Mouse (Mus musculus): ENCODE measurements around the gene 1110032A03Rik. TPM values are rescaled to one million over a fixed set of nuclear protein-coding genes. Genes with fewer than 3 reads are reported as not detected.
A peak's percentile ranks its signal among the peaks of the same experiment; 100 is the strongest.

The 1110032A03Rik gene
- polyA plus RNA-seq, 1 experiment from 2014 or later: 55.9 TPM

DNA sequence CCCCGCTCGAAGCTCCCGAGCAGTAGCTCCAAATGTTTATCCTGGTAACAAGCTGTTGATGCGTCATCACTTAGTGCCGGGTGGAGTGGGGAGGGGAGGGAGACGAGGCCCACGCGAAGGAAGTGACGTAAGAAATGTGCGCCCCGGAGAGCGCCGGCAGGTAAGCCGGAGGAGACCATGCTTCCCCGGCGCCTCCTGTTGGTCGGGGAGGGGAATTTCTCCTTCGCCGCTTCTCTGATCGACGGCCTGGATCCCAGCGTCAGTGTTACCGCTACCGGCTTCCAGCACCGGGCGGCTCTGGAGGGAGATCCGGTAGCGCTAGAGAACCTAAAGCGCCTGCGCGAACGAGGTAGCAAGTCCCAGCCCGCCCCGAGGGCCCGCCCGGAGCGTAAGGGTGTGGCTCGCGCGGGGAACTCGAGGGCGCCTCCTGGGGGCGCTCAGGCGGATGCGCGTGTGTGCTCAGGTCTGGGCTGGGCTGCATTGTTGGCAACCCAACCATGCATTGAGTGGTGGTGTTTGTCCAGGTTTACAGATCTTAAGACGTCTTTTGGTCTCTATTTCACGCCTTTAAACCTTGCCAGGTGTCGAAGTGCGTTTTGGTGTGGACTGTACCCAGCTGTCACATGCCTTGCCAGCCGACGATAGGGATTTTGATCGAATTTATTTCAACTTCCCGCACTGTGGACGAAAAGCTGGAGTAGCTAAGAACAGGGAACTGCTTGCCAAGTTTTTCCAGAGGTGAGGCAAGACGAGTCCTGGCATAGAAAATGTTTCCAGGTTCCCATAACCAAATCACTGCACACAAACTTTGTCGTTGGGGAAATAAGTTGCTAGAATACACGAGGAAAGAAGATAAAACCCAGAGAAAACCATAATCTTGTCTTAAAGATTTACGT lies 7.0 kb downstream of the 1110032A03Rik start, which contains the start of gene Fdxacb1:
Fdxacb1 (plus strand) TSS at position 130 of the 896 bp plus-strand sequence.
- Histone ChIP-seq H3K4me1 (peaks cover 21% of the 10 kb centered on the region; the same call in 1 of the 2 replicates), H3K27me3 (no peaks in the 10 kb centered on the region), H3K36me3 (0 out of 2 replicates have a peak, but pooled peaks cover 3% of the 10 kb centered on the region), H3K9ac (replicated peaks) (peak within 1 kb of the TSS; percentile 76), H3K4me3 (peak within 1 kb of the TSS; percentile 71), H3K4me2 (replicated peaks) (peak within 1 kb of the TSS; percentile 76), H3K27ac (replicated peaks) (peak within 1 kb of the TSS; percentile 95), H3K9me3 (no peaks in the 10 kb centered on the region)
- WGBS: 4% methylated on average over 59 of the region's 59 CpGs
- ATAC-seq (replicated peaks): peak; percentile 95

DNA sequence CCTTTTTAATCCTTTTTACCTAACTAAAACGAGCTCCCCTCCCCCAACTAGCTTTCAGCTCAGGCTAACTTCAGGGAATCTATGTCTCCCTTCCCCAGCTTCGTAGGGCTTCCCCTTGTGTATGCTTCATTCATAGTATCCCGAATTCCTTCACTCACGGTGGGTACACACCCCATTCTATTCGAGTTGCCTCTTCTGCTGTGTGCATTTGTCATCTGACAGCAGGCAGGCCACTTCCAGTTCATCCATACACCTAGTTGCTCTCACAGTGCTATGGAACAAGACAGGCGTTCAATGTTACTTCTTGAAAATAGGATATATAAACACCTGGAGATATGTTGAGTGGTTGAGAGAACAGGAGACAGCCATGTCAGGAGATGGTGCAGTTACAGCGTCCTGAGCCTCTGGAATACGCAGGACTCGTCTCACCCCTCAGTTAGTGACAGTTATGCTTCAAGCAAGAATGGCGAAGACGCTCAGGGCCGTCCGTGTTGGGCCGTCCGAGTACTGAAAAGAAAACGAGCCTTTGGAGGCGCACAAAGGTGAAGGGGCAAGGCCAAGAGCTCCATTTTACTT lies 7.7 kb downstream of the 1110032A03Rik start:
- WGBS: 6% methylated on average over 17 of the region's 17 CpGs
- Histone ChIP-seq H3K9ac (replicated peaks) (peak overlapping the region; percentile 76), H3K27ac (replicated peaks) (peak overlapping the region; percentile 95), H3K27me3 (no peaks in the 10 kb centered on the region), H3K4me3 (peak overlapping the region; percentile 71), H3K4me1 (peaks cover 21% of the 10 kb centered on the region; the same call in 1 of the 2 replicates), H3K36me3 (0 out of 2 replicates have a peak, but pooled peaks cover 3% of the 10 kb centered on the region), H3K4me2 (replicated peaks) (peak overlapping the region; percentile 76), H3K9me3 (no peaks in the 10 kb centered on the region)
- no peak; the same call in none of the 2 replicates for ATAC-seq (replicated peaks)

DNA sequence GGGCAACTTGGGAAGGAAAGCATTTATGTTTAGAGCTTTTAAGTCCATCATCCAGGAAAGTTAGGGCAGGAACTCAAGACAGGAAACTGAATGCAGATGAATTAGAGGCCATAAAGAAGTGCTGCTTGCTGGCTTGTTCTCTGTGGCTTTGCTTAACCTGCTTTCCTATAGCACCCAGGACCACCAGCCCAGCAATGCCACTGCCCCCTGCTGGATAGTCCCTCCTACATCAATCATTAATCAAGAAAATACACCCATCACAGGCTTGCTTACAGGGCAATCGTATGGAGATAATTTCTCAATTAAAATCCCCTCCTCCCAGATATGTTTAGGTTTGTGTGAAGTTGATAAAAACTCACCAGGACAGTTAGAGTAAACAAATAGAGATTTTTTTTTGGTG lies 12.0 kb downstream of the 1110032A03Rik start:
- ATAC-seq (replicated peaks): no peak
- Histone ChIP-seq H3K27me3 (no peaks in the 10 kb centered on the region), H3K9ac (replicated peaks) (no peak overlapping the region), H3K4me2 (replicated peaks) (no peak overlapping the region), H3K36me3 (0 out of 2 replicates have a peak, but pooled peaks cover 3% of the 10 kb centered on the region), H3K4me1 (peaks cover 8% of the 10 kb centered on the region; the same call in 1 of the 2 replicates), H3K4me3 (no peak overlapping the region), H3K9me3 (no peaks in the 10 kb centered on the region), H3K27ac (replicated peaks) (no peak overlapping the region)
- WGBS: 68% methylated on average over 1 of the region's 1 CpGs

DNA sequence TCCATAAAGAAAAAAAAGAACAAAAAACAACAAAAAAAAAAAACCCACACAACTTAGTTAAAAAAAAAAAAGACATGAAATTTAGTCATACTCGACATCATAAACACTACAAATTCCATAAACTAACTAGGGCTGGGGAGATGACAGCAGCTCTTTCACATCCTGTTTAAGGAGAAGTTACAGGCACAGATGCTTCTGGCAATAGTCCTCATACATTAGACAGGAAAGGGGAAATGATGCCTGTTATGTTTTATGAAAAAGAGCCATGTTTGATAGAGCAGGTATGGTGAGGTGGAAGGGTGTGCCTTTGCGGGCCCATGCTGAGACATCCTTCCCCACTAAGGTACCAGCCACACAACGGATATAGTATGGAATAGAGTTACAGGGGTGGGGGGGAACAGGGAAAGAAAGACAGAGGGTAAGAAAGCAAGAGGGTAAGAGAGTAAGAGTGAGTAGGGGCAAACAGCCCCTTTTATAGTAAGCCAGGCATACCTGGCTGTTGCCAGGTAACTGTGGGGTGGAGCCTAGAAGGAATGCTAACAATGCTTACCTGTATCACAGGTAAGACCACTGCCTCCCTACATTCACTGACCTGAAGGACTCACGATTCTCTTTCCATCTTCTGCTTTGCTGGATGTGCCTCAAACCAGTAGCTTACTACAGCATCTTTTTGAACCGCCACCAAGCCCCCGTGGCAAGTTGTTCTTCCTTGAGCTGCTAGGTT lies 13.6 kb downstream of the 1110032A03Rik start:
- 0 out of 2 replicates have a peak, but pooled peaks cover 3% of the 10 kb centered on the region for H3K36me3 ChIP-seq
- H3K4me1 ChIP-seq: no peaks in the 10 kb centered on the region
- no peak overlapping the region for H3K27ac ChIP-seq (replicated peaks)
- H3K4me2 ChIP-seq (replicated peaks): no peak overlapping the region
- no peaks in the 10 kb centered on the region for H3K9me3 ChIP-seq
- ATAC-seq (replicated peaks): no peak
- no peak overlapping the region for H3K9ac ChIP-seq (replicated peaks)
- H3K27me3 ChIP-seq: no peaks in the 10 kb centered on the region
- WGBS: 68% methylated on average over 6 of the region's 6 CpGs
- H3K4me3 ChIP-seq: no peak overlapping the region

DNA sequence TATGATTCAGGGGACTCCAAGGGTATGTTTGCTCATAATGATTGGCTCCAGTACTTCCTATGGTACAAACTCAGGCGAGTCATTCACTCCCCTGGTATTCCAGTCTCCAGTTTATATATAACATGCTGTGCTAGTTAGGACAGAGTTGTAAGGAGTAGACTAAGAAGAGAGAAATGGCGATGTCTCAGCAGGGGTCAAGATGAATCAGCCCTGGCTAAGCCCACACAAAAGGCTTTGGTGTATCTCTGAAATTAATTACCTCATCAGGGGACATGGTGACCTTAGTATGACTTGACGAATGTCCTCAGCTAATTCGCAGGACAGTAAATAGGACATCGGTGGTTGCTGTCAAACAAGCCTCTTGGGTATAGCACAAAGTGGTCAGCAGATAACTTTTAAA lies 18.6 kb downstream of the 1110032A03Rik start:
- H3K27me3 ChIP-seq: no peaks in the 10 kb centered on the region
- H3K4me1 ChIP-seq: peaks cover 11% of the 10 kb centered on the region
- no peak for ATAC-seq (replicated peaks)
- no peak overlapping the region for H3K4me3 ChIP-seq
- H3K4me2 ChIP-seq (replicated peaks): no peak overlapping the region
- no peak overlapping the region for H3K27ac ChIP-seq (replicated peaks)
- no peaks in the 10 kb centered on the region for H3K36me3 ChIP-seq
- no peak overlapping the region for H3K9ac ChIP-seq (replicated peaks)
- no peaks in the 10 kb centered on the region for H3K9me3 ChIP-seq
- 44% methylated on average over 5 of the region's 5 CpGs for WGBS

DNA sequence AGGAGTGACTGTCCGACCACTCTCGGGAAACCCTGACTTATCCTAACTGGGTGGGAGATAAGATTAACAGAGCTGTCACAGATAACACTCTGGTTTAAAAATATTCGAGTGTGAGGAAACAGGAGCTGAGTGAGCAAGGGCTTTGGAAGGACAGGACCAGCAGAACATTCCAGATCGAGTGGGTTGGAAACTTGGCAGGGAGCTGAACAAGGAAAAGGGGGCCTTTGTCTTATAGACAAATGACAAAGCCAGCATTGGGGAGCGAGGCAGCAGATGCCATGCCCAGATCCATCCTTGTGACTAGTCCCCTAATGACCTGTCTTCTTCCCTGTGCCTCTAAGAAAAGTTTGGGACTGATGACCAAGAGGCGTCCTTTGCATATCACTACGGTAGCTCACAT lies 21.4 kb downstream of the 1110032A03Rik start:
- 75% methylated on average over 7 of the region's 7 CpGs for WGBS
- Histone ChIP-seq H3K9me3 (no peaks in the 10 kb centered on the region), H3K36me3 (no peaks in the 10 kb centered on the region), H3K4me3 (no peak overlapping the region), H3K4me2 (replicated peaks) (no peak overlapping the region), H3K27me3 (no peaks in the 10 kb centered on the region), H3K27ac (replicated peaks) (no peak overlapping the region), H3K4me1 (peaks cover 11% of the 10 kb centered on the region), H3K9ac (replicated peaks) (no peak overlapping the region)
- ATAC-seq (replicated peaks): no peak

DNA sequence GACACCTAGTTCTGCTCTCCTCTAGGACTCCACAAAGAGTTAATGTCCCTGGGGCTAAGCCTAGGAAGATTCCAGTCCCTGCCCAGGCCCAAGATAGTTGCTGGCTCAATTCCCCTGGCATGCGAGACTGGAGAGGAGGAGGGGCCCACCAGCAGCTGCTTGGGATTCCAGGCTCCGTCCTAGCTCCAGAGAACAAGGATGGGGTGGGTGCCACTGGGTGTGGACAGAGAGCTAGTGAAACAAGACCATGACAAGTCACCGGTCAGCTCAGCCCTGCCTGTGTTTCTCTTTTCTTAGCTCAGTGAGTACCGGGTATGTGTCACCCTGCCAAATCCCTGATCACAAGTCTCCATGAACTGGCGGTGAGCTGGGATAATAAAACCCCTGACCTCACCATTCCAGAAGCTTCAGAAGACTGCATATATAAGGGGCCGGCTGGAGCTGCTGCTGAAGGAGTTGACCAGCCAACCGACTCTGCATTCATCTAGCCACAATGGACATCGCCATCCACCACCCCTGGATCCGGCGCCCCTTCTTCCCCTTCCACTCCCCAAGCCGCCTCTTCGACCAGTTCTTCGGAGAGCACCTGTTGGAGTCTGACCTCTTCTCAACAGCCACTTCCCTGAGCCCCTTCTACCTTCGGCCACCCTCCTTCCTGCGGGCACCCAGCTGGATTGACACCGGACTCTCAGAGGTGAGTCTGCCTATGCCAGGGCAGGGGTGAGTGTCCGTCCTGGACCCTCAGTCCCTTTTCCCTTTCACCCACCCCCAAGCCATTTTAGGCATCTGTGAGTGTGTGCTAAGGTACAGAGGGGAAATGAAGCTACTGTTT lies 22.3 kb downstream of the 1110032A03Rik start:
- Histone ChIP-seq H3K4me1 (peaks cover 11% of the 10 kb centered on the region), H3K9ac (replicated peaks) (no peak overlapping the region), H3K4me3 (no peak overlapping the region), H3K27ac (replicated peaks) (no peak overlapping the region), H3K36me3 (no peaks in the 10 kb centered on the region), H3K4me2 (replicated peaks) (no peak overlapping the region), H3K9me3 (no peaks in the 10 kb centered on the region), H3K27me3 (no peaks in the 10 kb centered on the region)
- WGBS: 72% methylated on average over 17 of the region's 17 CpGs
- ATAC-seq (replicated peaks): no peak

DNA sequence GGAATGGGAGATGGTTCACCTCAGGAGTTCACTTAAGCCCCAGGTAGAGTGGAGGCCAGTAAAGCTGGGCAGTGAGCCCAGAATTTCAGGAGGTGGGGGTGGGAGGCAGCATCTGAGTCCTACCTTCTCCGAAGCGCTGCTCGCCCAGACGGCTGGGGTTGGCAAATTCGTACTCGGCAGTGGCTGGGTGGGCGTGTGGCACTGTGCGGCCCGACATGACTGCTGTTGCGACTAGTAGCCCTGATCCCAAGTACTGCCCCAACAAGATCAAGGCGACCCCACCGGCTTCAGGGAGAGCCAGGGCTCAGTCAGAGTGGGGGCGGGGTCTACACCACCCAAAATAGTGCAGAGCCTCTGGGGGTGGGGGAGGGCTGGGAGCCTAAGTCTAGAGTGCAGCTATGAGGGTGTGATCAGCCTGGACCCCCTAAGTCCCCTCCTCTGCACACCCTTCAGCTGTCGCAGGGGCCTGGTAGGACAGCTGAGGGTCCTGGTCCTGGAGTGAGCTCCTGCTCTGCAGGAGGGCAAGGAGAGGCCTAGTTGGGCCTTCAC lies 23.2 kb downstream of the 1110032A03Rik start, which contains the start of gene Hspb2:
Hspb2 (minus strand) TSS at position 301 of the 549 bp plus-strand sequence.
- Histone ChIP-seq H3K36me3 (no peaks in the 10 kb centered on the region), H3K4me1 (peaks cover 11% of the 10 kb centered on the region), H3K27me3 (no peaks in the 10 kb centered on the region), H3K9ac (replicated peaks) (no peak within 1 kb of the TSS), H3K4me2 (replicated peaks) (no peak within 1 kb of the TSS), H3K4me3 (no peak within 1 kb of the TSS), H3K9me3 (no peaks in the 10 kb centered on the region), H3K27ac (replicated peaks) (no peak within 1 kb of the TSS)
- no peak for ATAC-seq (replicated peaks)
- WGBS: 64% methylated on average over 14 of the region's 14 CpGs

DNA sequence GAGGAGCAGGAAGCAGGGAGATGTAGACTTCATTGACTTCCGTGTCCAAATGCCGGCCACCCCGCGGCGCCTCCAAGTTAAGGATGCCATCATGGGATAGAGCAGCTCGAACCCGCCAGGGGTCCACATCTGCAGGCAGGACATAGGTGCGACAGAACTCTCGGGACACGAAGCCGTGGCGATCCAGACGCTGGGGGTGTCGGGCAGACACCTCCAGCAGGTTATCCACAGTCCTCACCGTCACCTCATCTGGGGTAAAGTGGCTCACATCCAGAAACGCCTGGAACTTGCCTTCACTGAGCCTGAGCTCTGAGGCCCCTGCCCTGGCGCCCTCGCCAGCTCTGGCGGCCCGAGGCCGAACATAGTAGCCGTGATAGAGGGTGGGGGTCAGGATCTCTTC lies 24.0 kb downstream of the 1110032A03Rik start, which contains the start of gene Cryab:
Cryab (plus strand) TSS at position 3 of the 400 bp plus-strand sequence.
- Histone ChIP-seq H3K4me2 (replicated peaks) (no peak within 1 kb of the TSS), H3K27ac (replicated peaks) (no peak within 1 kb of the TSS), H3K9ac (replicated peaks) (no peak within 1 kb of the TSS), H3K4me3 (no peak within 1 kb of the TSS), H3K4me1 (peaks cover 11% of the 10 kb centered on the region), H3K27me3 (no peaks in the 10 kb centered on the region), H3K9me3 (no peaks in the 10 kb centered on the region), H3K36me3 (no peaks in the 10 kb centered on the region)
- WGBS: 81% methylated on average over 22 of the region's 22 CpGs
- ATAC-seq (replicated peaks): no peak

DNA sequence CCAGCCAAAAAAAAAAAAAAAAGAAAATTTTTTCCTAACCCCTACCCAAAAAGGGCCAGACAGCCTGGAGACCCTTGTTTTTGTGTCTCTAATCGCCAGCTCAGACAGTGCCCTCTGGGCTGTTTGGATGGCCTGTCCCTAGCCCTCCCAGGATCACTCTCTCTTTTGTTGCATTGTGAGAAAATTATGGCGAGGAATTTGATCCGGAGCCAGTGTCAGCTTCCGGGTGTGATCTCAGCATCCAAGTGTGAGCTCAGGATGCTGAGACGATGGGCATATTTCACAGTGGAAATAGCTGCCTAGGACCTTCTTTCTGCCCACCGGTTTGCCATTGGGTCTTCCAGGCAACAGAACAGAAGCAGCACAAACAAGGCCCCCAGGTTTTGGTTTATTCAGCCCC lies 24.6 kb downstream of the 1110032A03Rik start:
- peaks cover 5% of the 10 kb centered on the region; the same call in 1 of the 2 replicates for H3K27me3 ChIP-seq
- no peak for ATAC-seq (replicated peaks)
- no peak overlapping the region for H3K9ac ChIP-seq (replicated peaks)
- H3K4me2 ChIP-seq (replicated peaks): no peak overlapping the region
- peaks cover 11% of the 10 kb centered on the region for H3K4me1 ChIP-seq
- 56% methylated on average over 6 of the region's 6 CpGs for WGBS
- H3K27ac ChIP-seq (replicated peaks): no peak overlapping the region
- no peak overlapping the region for H3K4me3 ChIP-seq
- H3K36me3 ChIP-seq: no peaks in the 10 kb centered on the region
- no peaks in the 10 kb centered on the region for H3K9me3 ChIP-seq

DNA sequence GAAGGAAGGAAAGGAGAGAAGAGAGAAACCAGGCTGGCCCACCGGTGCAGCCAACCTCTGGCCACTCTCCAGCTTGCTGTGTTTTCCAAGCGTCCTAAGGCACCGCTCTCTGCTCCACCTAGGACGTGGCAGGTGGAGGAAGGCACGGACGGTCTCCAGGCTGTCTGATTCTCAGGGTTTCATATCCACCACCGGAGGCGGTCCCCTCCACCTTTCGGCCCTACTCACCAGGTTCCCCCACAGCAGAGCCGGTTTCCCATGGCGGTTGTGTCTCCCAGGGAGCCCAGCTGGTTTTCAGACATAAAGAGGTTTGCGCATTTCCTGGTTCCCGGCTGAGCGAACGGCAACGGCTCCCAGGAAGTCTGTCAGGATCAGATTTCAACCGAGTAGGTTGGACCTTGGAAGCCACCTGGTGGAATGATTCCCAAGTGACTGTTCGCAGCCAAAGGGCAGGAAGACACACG lies 29.1 kb downstream of the 1110032A03Rik start, which contains the start of gene 2310030G06Rik:
2310030G06Rik (minus strand) TSS at position 323 of the 464 bp plus-strand sequence.
- peak within 1 kb of the TSS; percentile 33 for H3K4me3 ChIP-seq
- H3K9ac ChIP-seq (replicated peaks): peak within 1 kb of the TSS; percentile 22
- H3K4me2 ChIP-seq (replicated peaks): peak within 1 kb of the TSS; percentile 44
- peaks cover 7% of the 10 kb centered on the region; the same call in 1 of the 2 replicates for H3K27me3 ChIP-seq
- H3K4me1 ChIP-seq: no peaks in the 10 kb centered on the region
- H3K36me3 ChIP-seq: no peaks in the 10 kb centered on the region
- WGBS: under 1% methylated on average over 19 of the region's 19 CpGs
- no peaks in the 10 kb centered on the region for H3K9me3 ChIP-seq
- no peak for ATAC-seq (replicated peaks)
- H3K27ac ChIP-seq (replicated peaks): no peak within 1 kb of the TSS

Measured in forebrain, embryonic 15.5 days (tissue).